ENCODE assay signal across 22 mouse cellular contexts in the genomic region with DNA sequence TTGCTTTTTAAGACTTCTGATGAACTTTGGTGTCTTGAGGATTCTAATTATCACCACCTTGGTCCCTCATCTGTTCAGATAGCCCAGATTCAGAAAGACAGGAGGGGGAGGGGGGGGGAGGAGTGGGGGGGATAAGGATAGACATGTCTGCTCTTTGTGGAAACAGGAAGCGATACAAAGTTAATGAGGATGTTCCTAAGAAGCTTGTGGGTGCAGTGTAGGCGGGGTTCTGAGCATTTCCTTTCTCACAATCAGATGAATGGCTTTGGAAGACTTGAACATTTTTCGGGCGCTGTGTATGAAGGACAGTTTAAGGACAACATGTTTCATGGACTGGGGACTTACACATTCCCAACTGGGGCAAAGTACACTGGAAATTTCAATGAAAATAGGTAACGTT. TPM values are rescaled to one million over a fixed set of nuclear protein-coding genes. Genes with fewer than 3 reads are reported as not detected.
"Had no signal": no experiment of that assay in that cellular context is flagged by ENCODE, and none has a peak within 500 bp of the region (broad histone marks: within the 10 kb centered on the region; RNA-seq: fewer than 3 reads in every experiment).

No protein-coding gene starts in this region.

- DNase-seq: kidney, adult 8-10 months; kidney, postnatal 10 days; kidney, postnatal 36 days; left cerebral cortex, postnatal 4 days; liver, postnatal 0 days; lung, embryonic 14.5 days; retina, postnatal 1 day; right cerebral cortex, postnatal 25 days; spleen, adult 18-20 months; thymus, adult 18-20 months; thymus, postnatal 14 days; thymus, postnatal 4 days had no signal

- ATAC-seq: liver, postnatal 0 days; lung, postnatal 0 days; midbrain, embryonic 15.5 days had no signal

- H3K27me3 ChIP-seq: kidney, embryonic 15.5 days; limb, embryonic 12.5 days; limb, embryonic 15.5 days; midbrain, embryonic 12.5 days; midbrain, embryonic 15.5 days; neural tube, embryonic 13.5 days had no signal

- H3K27ac ChIP-seq: kidney, embryonic 15.5 days; limb, embryonic 12.5 days; limb, embryonic 15.5 days; liver, embryonic 14.5 days; macrophage; midbrain, embryonic 12.5 days; midbrain, embryonic 15.5 days; neural tube, embryonic 13.5 days had no signal

- H3K4me3 ChIP-seq: kidney, embryonic 15.5 days; limb, embryonic 12.5 days; limb, embryonic 15.5 days; midbrain, embryonic 12.5 days; midbrain, embryonic 15.5 days; neural tube, embryonic 13.5 days had no signal

- H3K4me1 ChIP-seq: kidney, embryonic 15.5 days; limb, embryonic 12.5 days; limb, embryonic 15.5 days; midbrain, embryonic 12.5 days; midbrain, embryonic 15.5 days; neural tube, embryonic 13.5 days had no signal

RNA-seq across cellular contexts. Expression of a gene that starts 11.9 kb away (rescaled TPM):
- total RNA-seq: neutrophil, adult 5-6 weeks had no signal
